Mouse (Mus musculus) CH12.LX (cell line): ENCODE data around the gene Cdk14. TPM values are rescaled to one million over a fixed set of nuclear protein-coding genes. Genes with fewer than 3 reads are reported as not detected.

Experiments used
- DNase-seq: peaks from one replicate; pipeline ENCODE4 v3.0.0-alpha.2; 2013; ENCODE audit errors: extremely low read depth
- H3K27ac ChIP-seq: 2 replicates; pipeline ENCODE4 v1.5.1; 2012; ENCODE audit warnings: low read depth, mild to moderate bottlenecking, control low read depth, moderate library complexity; ENCODE audit not compliant: insufficient read depth
- H3K27me3 ChIP-seq: replicated peaks from 2 replicates; pipeline ENCODE3; 2012; ENCODE audit warnings: inconsistent platforms
- H3K36me3 ChIP-seq, 2 experiments: replicated peaks in 1 of 2; 2 replicates each; pipeline versions ENCODE3 to v1.6.1; 2012; ENCODE audit warnings: inconsistent platforms in 1 of 2, low read length in 1 of 2, mild to moderate bottlenecking in 1 of 2, mixed read lengths in 1 of 2, moderate library complexity in 1 of 2; ENCODE audit not compliant: control insufficient read depth in 1 of 2, insufficient read depth in 1 of 2
- H3K4me1 ChIP-seq, 2 experiments: 2 replicates each; pipeline ENCODE4 v1.6.1; 2012; ENCODE audit warnings: inconsistent platforms in 1 of 2, moderate library complexity in 1 of 2; ENCODE audit not compliant: insufficient read depth in 2 of 2, control insufficient read depth in 1 of 2
- H3K4me2 ChIP-seq: 2 replicates; pipeline ENCODE4 v1.6.1; 2012; ENCODE audit warnings: low read depth, mild to moderate bottlenecking, control low read depth; ENCODE audit not compliant: poor library complexity, insufficient read depth, severe bottlenecking
- H3K4me3 ChIP-seq, 3 experiments: fragments of 150-350 bp in 1 of 3; sonication (generic) in 1 of 3; replicated peaks in 1 of 3; 2 replicates each; pipeline versions ENCODE3 to v1.5.1; 2011 to 2012; ENCODE audit warnings: low read depth in 2 of 3, low read length in 2 of 3, mild to moderate bottlenecking in 2 of 3, moderate library complexity in 2 of 3, control low read depth in 1 of 3, improper control_type of control experiment in 1 of 3, inconsistent platforms in 1 of 3, mixed read lengths in 1 of 3; ENCODE audit not compliant: poor library complexity in 1 of 3
- H3K79me2 ChIP-seq: replicated peaks from 2 replicates; pipeline ENCODE4 v1.6.1; 2012; ENCODE audit warnings: mild to moderate bottlenecking, moderate library complexity; ENCODE audit not compliant: control insufficient read depth, poor library complexity, insufficient read depth, severe bottlenecking; ENCODE audit errors: extremely low read depth
- H3K9ac ChIP-seq: 2 replicates; pipeline ENCODE4 v1.6.1; 2012; ENCODE audit warnings: low read depth, mild to moderate bottlenecking, control low read depth, moderate library complexity; ENCODE audit not compliant: insufficient read depth
- H3K9me3 ChIP-seq: replicated peaks from 2 replicates; pipeline ENCODE3; 2012; ENCODE audit warnings: low read length, inconsistent platforms, mixed read lengths
- E2F4 ChIP-seq: IDR thresholded peaks from 2 replicates; pipeline ENCODE4 v1.6.1; 2011; ENCODE audit warnings: low read depth, low read length, improper control_type of control experiment; ENCODE audit not compliant: insufficient replicate concordance
- ELF1 ChIP-seq: IDR thresholded peaks from 2 replicates; pipeline ENCODE4 v1.6.1; 2014; ENCODE audit warnings: low read depth, mild to moderate bottlenecking, inconsistent platforms, low read length, improper control_type of control experiment
- EP300 ChIP-seq: IDR thresholded peaks from 2 replicates; pipeline ENCODE4 v1.6.1; 2011; ENCODE audit warnings: low read length, improper control_type of control experiment
- ETS1 ChIP-seq: conservative IDR thresholded peaks from 2 replicates; pipeline ENCODE4 v1.6.1; 2012; ENCODE audit warnings: low read depth, mild to moderate bottlenecking, inconsistent platforms, low read length, improper control_type of control experiment, moderate library complexity
- HCFC1 ChIP-seq: IDR thresholded peaks from 2 replicates; pipeline ENCODE4 v1.6.1; 2012; ENCODE audit warnings: low read depth, mild to moderate bottlenecking, inconsistent platforms, low read length, improper control_type of control experiment
- JUND ChIP-seq: conservative IDR thresholded peaks from 2 replicates; pipeline ENCODE4 v1.6.1; 2011; ENCODE audit warnings: low read depth, low read length, improper control_type of control experiment
- KAT2A ChIP-seq: IDR thresholded peaks from 2 replicates; pipeline ENCODE4 v1.6.1; 2012; ENCODE audit warnings: low read length, improper control_type of control experiment, inconsistent platforms; ENCODE audit not compliant: insufficient replicate concordance
- NELFE ChIP-seq: IDR thresholded peaks from 2 replicates; pipeline ENCODE4 v1.6.1; 2011; ENCODE audit warnings: low read depth, low read length, improper control_type of control experiment
- PAX5 ChIP-seq: IDR thresholded peaks from 2 replicates; pipeline ENCODE4 v1.6.1; 2012; ENCODE audit warnings: low read length, inconsistent platforms, mixed read lengths
- RAD21 ChIP-seq: IDR thresholded peaks from 2 replicates; pipeline ENCODE4 v1.6.1; 2011; ENCODE audit warnings: low read depth, mild to moderate bottlenecking, low read length, improper control_type of control experiment, moderate library complexity
- RCOR1 ChIP-seq: conservative IDR thresholded peaks from 2 replicates; pipeline ENCODE4 v1.6.1; 2012; ENCODE audit warnings: low read depth, mild to moderate bottlenecking, inconsistent platforms, low read length, improper control_type of control experiment
- SIN3A ChIP-seq: IDR thresholded peaks from 2 replicates; pipeline ENCODE4 v1.6.1; 2012; ENCODE audit warnings: low read length, improper control_type of control experiment, inconsistent platforms
- TBP ChIP-seq: conservative IDR thresholded peaks from 2 replicates; pipeline ENCODE4 v1.6.1; 2011; ENCODE audit warnings: low read depth, low read length, improper control_type of control experiment
- ZC3H11A ChIP-seq: IDR thresholded peaks from 2 replicates; pipeline ENCODE4 v1.6.1; 2012; ENCODE audit warnings: low read depth, mild to moderate bottlenecking, inconsistent platforms, low read length, improper control_type of control experiment
- ZNF384 ChIP-seq: IDR thresholded peaks from 2 replicates; pipeline ENCODE4 v1.6.1; 2012; ENCODE audit warnings: low read depth, low read length, improper control_type of control experiment, inconsistent platforms
- dilution Hi-C: fragments of 300-500 bp; cut with MboI; formaldehyde crosslinking; loops from 2 replicates; pipeline ENCODE4 v1.14.3; 2020; ENCODE audit warnings: low sequenced_read_pairs; ENCODE audit not compliant: extremely low pct_unique_long_range_greater_than_20kb, extremely low pct_ligation_motif_present
- in situ Hi-C: fragments of 300-500 bp; cut with MboI; formaldehyde crosslinking; loops from 3 replicates; pipeline ENCODE4 v1.14.3; 2019; ENCODE audit warnings: low sequenced_read_pairs, low pct_ligation_motif_present, low pct_unique_long_range_greater_than_20kb, mixed read lengths
- polyA plus RNA-seq: library from polyadenylated mRNA; unstranded; fragments of >175 nt; gene quantifications from 2 replicates; pipeline ENCODE4 v1.2.1, GENCODE M21; 2012; ENCODE audit warnings: low read depth; ENCODE audit not compliant: insufficient read length
- total RNA-seq, 2 experiments: library from RNA; depleted of rRNA; stranded (reverse); fragments of 300-350 nt in 1 of 2; fragments of >200 nt in 1 of 2; gene quantifications; 2 replicates each; pipeline ENCODE4 v1.2.3; 2012 to 2014

Gene Cdk14
- total and polyA plus RNA-seq, 3 experiments, result 3.7 to 12.0 (median 8.9) TPM

GRCm38 (mm10) chr5:5419253-5419652 is 859 bp downstream of the Cdk14 start:
- peak overlapping the region; percentile 98 for H3K4me2 ChIP-seq

DNA sequence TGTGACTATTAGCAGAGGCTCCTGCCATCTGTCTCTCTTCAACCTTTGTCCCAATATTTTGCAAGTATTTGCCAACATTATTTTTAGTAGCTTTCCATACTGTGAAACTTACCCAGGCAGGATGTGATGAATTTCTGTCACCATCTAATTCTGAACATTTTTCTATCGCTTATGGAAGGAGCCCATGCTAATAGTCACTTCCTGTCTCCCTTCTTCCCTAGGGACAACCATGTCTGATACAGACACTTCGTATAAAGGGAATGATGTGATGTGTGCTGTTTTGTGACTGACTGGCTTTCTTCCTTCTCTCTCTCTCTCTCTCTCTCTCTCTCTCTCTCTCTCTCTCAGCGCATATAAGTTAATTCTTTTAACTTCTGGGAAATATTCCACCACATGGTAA is 5.3 kb downstream of the Cdk14 start:
- H3K4me1 ChIP-seq, result peaks cover 5 to 27% of the 10 kb centered on the region in 2 experiments
- no peak overlapping the region for H3K4me3 ChIP-seq
- no peaks in the 10 kb centered on the region for H3K9me3 ChIP-seq
- TF ChIP-seq SIN3A, result no peak
- no peak for TF ChIP-seq ETS1
- no peak for TF ChIP-seq RCOR1
- no peak for TF ChIP-seq ZC3H11A
- no peak for TF ChIP-seq NELFE
- no peak for TF ChIP-seq RAD21
- no peak for TF ChIP-seq KAT2A
- no peak for TF ChIP-seq E2F4
- TF ChIP-seq EP300, result no peak
- no peak for TF ChIP-seq PAX5
- in situ Hi-C loops, result no loop called here
- no peak overlapping the region for H3K27ac ChIP-seq
- dilution Hi-C loops, result no loop called here
- H3K4me2 ChIP-seq, result no peak overlapping the region
- no peak overlapping the region for H3K9ac ChIP-seq
- H3K79me2 ChIP-seq, result peaks cover 2% of the 10 kb centered on the region; the same call in 1 of the 2 replicates
- DNase-seq, result no peak
- peaks cover 2 to 4% of the 10 kb centered on the region in 2 experiments for H3K36me3 ChIP-seq
- H3K27me3 ChIP-seq, result no peaks in the 10 kb centered on the region

More at GRCm38 (mm10) chr5:5419253-5419652, 859 bp downstream of the Cdk14 start:
- 0 out of 2 replicates have a peak, but pooled peaks have one; percentile 18 for TF ChIP-seq ZNF384
- no peak for TF ChIP-seq TBP
- TF ChIP-seq HCFC1, result no peak
- Histone ChIP-seq H3K36me3 (no peaks in the 10 kb centered on the region), H3K27me3 (no peaks in the 10 kb centered on the region), H3K4me3 (peak overlapping the region; percentile 61 to 90 (median 67)), H3K9me3 (peaks cover 7% of the 10 kb centered on the region), H3K9ac (peak overlapping the region; percentile 98), H3K79me2 (peaks cover 2% of the 10 kb centered on the region; the same call in 1 of the 2 replicates), H3K27ac (peak overlapping the region; percentile 100), H3K4me1 (peaks cover 13 to 46% of the 10 kb centered on the region in 2 experiments)
- in situ Hi-C loops, result no loop called here
- dilution Hi-C loops, result no loop called here
- DNase-seq, result peak; percentile 53

DNA sequence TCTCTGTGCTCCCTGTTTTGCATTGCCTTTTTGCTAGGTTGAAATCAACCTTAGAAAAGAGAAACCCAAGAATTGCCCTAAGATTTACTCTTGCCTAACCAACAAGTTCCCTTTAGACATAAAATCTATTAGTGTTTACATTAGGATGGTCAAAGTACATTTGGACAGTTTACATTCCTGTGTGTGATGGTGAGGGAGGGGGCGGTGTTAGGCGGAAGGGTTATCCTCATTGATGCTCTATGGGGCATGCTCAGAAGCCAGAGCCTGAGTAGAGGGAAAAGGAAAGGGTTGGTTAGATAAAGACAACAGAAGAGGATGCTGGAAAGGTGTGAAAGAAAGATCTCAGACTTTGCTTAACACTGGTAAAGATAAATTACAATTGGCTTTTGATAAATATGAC is 8.2 kb downstream of the Cdk14 start:
- Histone ChIP-seq H3K4me3 (no peak overlapping the region), H3K27me3 (no peaks in the 10 kb centered on the region), H3K9me3 (no peaks in the 10 kb centered on the region), H3K27ac (no peak overlapping the region), H3K36me3 (peaks cover 2 to 4% of the 10 kb centered on the region in 2 experiments), H3K4me1 (peaks cover 5 to 24% of the 10 kb centered on the region in 2 experiments), H3K9ac (no peak overlapping the region), H3K79me2 (no peaks in the 10 kb centered on the region), H3K4me2 (no peak overlapping the region)
- TF ChIP-seq JUND, result no peak
- no peak for TF ChIP-seq RAD21
- TF ChIP-seq ELF1, result no peak
- dilution Hi-C loops, result no loop called here
- DNase-seq, result no peak
- in situ Hi-C loops, result no loop called here
